Mouse (Mus musculus): ENCODE measurements around the gene Large1.

DNA sequence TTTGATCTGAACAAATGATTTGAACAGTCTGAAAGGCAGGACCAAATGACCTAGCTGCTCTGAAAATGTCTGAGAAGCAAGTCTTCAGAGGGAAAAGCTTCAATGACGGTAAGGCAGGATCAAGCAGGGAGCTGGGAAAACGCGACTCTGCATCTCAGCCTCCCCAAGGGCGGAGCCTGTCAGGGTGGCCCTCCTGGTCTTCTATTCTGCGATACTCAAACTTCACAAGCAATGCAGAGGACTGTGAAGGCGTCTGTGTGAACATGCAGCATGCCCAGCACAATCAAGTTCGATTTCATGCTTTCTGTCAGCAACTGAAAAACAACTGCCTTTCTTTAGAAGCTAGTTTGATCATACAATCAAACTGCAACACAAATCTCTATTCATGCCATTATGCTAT is 586.6 kb downstream of the Large1 start:
- TF ChIP-seq POLR2A (IDR thresholded peaks at IDR 0.05; ENCODE audit: low read depth, low read length), result no peak
- no peak for TF ChIP-seq ZMIZ1 (IDR thresholded peaks at IDR 0.05; ENCODE audit: low read depth, low read length)
- TF ChIP-seq MXI1 (IDR thresholded peaks at IDR 0.05; ENCODE audit: low read depth, low read length), result no peak
- TF ChIP-seq GABPA (IDR thresholded peaks at IDR 0.05; ENCODE audit: insufficient replicate concordance, low read depth, low read length), result no peak
- no peak for TF ChIP-seq CTCF (conservative IDR thresholded peaks at IDR 0.05 in 1 of 2, IDR thresholded peaks at IDR 0.05 in 1 of 2; ENCODE audit: low read depth in 2 of 2, low read length in 2 of 2)
- TF ChIP-seq IRF4 (IDR thresholded peaks at IDR 0.05; ENCODE audit: low read depth, low read length), result no peak

All from CH12.LX (cell line).